Mouse (Mus musculus) cerebral cortex, adult 2 months (tissue): ENCODE results near the gene 1700013G24Rik.

ENCODE experiments used
- WGBS: fragments of 180-500 bp; shearing (Covaris S2); methylation state at CpG from one replicate; pipeline ENCODE4 v1.1.7; 2018; 5-methylcytosine and 5-hydroxymethylcytosine counted together

The 1700013G24Rik gene

DNA sequence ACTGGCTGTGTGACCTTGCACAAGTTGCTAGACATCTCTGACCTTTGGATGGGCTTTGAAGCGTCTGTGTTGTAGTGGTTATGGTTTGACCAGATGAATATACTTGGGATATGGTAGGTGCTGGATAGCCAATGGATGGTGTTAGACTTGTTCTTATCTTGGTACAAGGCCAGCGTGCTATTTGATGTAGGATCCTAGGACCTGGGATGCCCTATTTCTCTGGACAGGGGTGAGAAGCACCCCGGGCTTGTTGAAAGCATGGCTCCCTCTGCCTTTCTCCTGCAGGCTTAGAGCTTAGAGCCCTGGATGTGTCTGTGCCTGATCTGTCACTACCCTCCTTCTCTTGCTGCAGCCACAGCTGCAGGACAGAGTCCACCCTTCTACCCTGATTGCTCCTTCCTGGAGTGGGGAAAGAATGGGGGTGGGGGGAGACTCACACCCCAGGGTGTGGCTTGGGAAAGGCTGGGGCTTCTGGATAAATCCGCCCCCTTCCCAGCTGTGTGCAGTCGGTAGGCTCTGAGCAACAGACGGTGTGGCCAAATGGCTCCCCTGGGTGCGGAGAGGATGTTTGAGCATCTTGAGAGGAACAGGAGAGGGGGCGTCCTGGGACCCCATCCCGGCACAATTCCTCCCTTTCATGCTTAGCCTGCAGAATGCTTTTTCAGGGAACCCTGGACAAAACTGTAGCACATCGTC lies 23.1 kb downstream of the 1700013G24Rik start:
- WGBS = 35% methylated on average over 10 of the region's 10 CpGs

DNA sequence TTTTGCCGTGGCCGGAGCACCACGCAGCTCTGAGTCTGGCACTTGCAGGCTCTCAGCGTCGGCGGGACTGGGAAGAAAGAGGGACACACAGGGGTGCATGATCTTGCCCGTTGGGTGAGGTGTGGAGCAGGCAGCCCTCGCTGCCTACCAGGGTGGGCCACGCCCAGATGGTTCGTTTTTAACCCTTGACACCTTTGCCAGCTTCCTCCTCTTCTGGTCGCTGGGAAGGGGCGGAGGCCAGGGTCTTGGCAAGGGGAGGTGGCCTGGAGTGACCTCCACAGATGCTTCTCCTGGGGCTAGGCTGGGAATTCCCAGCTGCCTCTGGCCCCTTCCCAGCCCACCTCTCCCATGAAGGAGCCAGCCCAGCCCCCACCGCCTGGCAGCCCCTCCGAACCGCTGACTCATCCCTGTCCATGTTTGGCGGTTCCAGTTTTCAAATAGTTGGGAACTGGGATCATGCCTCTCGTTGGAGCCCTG lies 23.7 kb downstream of the 1700013G24Rik start:
- 25% methylated on average over 17 of the region's 17 CpGs for WGBS

DNA sequence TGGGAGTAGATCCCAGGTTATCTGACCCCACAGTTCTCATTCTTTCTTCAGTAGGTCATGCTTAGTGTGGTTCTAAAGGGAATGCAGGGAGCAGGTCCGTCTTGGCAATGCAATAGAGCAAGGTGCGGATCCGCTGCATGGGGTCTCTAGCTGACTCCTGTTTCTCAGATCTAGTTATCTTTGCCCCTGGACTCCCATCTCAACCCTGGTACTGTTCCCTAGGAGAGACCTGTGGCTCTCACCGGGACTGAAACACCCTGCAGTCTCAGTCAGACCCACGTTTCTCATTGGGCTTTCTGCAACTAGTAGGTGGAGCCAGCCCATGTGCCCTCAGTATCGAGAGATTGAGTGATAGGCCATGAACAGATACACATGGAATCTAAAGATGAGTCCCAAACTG lies 24.5 kb downstream of the 1700013G24Rik start:
- WGBS = 81% methylated on average over 6 of the region's 6 CpGs

DNA sequence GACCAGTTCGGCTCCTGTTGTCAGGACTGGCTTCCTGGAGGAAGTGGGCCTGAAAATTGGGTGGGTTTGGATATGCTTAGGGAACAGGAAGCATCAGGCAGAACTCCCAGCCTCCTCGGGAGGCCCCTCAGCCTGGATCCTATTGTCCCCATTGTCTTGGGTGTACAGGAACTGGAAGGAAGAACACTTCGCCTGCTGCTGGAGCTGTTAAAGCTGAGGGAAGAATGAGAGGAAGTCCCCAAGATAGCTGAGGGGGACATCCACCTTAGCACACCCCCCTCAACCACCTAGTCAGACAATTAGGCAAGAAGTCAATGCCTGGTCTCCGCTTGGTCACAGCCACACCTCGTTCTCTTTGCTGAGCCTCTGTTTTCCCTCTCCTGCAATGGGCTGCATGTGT lies 25.2 kb downstream of the 1700013G24Rik start:
- 74% methylated on average over 5 of the region's 5 CpGs for WGBS

DNA sequence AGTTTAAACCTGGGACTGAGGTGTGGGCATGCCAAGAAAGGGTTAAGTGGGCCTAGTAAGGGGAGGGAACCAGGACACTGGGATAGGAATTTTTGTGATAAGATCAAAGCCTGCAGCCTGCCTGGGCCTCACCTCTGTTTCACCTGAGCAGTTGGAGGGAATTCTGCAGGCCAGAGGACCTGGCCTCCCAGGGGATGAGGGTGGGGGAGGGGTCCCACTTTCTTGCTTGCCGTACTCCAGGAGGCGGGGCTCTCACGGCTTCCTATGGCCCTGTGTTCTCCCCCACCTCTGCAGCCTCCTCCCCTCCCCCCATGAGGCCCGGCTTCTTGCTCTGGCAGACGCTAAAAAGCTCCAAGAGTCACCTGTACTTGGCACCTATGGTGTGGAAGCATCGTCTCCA lies 26.7 kb downstream of the 1700013G24Rik start:
- 56% methylated on average over 6 of the region's 6 CpGs for WGBS

DNA sequence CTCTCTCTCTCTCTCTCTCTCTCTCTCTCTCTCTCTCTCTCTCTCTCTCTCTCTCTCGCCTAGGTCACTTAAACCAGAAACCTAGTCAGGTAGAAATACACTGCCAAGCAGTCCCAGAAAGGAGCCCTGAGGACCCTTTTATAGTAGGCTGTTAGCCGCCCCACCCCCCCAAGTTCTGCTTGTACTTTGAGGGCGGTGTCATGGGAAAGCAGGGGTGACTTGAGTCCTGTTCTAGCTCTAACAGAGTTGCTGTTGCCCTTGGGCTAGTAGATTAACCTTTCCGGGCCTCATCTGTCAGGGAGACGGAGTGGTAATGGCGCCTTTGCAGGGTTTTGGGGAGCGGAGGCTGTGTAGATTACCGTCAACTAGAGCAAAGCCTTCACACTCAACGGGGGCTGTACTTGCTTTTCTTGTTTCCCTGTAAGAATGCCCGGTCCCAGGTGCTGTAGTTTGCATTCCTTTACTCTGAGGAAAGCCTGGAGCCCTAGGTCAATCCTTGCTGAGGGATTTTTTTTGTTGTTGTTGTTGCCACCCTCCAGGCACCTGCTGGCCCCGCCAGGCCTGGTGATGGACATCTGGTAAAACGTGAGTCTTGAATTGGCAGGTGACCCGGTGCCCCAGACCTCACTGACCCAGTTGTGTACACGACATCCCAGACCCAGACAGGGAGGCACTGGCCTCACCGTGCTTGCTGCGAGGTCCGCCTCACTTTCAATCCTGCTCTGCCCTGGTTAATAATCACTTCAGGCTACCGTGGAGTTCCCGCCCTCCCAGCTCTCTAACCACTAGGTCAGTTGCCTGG lies 27.3 kb downstream of the 1700013G24Rik start:
- 74% methylated on average over 19 of the region's 19 CpGs for WGBS

DNA sequence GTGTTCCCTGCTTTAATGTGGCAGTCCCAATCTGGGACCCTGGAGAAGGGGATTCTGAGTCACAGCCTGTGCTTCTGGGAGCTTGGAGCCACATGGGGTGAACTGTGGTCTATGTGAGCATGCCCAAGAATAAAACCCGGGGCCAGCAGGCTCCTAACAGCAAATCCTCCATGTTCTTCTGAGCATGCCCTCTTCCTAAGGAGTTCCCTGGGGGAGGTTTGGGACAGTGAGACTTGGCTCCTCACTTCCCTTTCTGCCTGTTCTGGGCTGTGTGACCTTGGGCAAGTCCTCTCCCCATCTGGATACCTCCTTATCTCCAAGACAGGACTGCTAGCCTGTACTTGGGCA lies 27.9 kb downstream of the 1700013G24Rik start:
- WGBS = 36% methylated on average over 1 of the region's 1 CpGs

DNA sequence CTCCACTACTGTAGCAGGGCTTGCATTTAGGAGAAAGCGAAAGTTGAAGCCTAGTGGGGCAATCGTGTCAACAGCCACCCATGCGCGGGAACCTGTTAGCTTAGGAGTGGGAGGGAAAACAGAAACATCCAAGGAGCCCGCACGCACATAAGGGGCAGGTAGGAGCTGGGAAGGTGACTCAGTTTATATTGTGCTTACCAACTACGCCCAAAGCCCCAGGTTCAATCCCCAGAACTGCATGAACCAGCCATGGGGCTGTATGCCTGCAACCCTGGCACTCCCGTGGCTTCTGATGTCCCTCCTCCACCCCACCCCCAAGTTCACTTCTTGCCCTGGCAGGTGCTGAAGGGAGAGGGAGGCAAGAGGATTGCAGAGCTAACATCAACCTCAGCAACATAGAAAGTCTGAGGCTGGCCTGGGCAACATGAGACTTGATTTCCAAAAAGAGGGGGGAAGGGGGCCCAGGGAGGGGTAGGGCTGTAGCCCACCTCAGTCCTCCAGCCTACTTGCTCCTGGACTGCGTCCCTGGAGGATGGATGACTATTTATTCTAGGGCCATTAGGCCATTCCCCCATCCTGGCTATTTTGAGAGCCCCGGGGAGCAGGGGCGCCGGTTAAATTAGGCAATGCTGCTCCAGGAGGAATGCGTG lies 28.4 kb downstream of the 1700013G24Rik start:
- WGBS = 85% methylated on average over 13 of the region's 13 CpGs

DNA sequence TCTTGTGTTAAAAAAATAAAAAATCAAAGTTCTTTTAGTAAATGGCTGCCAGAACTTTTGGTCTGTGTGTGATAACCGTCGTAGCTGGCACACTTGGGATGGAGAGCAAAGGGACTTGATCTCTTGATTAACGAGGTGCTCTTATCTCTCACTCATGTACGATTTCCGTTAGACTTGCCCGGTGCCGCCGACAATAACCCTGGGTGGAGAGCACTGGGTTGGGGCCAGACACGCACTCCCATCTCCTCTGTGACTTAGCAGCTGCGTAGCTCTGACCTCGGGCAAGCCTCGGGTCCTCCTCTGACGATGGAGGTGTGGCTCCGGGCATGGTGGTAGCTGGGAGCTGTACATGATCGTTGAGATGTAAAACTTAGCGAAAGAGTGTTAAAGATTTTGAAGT lies 30.8 kb downstream of the 1700013G24Rik start:
- WGBS = 73% methylated on average over 16 of the region's 16 CpGs

DNA sequence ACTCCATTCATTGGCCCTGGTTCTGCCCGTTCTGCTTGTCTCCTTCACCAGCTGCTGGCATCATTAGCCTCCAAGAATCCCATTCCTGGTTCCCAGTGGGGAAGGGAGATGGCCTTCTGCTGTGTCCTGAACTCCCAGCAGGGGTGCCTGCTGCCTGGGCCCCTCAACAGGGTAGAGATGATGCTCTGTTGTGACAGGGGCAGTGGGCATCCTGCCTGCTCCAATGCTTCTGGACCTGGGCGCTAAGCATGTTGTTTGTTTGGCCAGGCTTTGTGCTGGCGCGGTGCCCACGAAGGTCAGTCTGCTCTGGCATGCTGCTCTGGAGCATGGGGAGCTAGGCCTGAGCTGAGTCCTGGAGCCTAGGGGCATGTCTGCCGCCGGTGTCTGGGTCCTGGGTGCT lies 31.5 kb downstream of the 1700013G24Rik start:
- 59% methylated on average over 7 of the region's 7 CpGs for WGBS

DNA sequence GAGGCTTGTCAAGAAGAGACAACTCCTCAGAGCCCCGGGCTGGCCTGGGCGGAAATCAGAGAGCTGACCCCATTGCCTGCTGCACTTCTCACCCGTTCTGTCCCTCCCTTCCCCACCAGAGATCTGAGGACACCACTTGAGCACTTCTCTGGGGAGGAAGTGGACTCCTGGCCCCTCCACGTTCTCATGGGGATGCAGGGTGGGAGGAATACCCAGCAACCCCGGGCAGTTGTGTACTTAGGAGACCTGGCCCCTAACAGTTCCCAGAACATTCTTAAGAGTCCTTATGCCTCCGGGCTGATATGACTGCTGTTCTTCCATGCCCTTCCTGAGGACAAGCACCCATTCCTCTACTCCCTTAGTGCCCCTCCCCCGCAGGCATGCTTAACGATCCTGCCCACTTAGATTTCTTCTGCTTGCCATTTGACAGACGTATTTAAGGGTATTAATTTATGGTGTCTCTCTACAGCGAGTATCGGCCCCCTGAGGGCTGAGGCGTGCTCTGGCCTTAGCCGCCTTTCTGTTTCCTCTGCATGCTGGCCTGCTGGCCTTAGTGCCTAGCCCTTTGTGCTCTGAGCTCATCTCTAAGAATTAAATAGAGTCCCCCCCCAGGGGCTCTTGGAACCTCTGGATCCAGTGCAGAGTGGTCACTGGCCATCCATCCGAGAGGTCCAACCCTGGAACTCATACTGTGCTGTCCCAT lies 32.3 kb downstream of the 1700013G24Rik start:
- 76% methylated on average over 14 of the region's 14 CpGs for WGBS

DNA sequence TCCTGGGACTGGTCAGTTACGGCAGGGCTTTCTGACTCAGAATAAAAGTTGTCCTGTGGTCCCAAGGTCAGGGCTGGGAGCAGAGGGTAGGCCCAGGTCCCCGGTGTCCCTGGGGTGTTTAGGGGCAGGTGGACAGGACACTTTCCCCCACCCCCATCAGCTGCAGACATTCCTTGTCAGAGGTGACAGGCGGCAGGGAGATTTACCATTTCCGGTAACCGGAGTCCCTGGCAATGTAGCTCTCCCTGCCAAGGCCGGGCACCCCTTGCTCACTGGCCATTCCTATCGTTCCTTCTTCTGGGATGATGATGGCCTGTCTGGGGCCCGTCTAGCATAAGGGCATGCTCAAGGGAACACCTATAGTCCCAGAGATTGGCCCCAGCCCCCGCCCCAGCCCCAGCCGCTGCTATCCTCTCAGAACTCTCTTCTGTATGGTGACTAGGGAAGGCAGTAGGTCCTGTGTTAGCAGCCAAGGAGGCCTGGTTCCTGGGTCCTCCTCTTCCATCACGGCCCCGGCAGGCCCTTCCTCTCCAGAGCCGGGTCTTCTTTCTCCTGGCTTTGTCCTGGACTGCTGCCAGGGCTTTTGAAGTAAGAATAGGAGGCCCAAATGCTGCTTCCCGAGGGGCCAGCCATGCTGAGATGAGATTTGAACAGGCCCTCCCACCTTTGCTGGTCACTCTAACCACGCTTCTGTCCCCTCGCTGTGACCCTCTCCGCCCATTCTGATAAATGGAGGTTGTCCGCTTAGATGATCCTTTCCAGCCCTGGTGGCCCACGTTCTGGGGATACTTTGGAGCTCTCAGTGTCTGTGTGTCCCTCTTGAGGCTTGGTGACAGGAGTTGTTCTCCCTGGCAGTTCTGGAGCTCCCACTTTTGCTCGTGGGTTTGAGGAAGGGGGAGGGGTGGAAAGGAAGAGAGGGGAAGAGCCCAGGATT lies 33.3 kb downstream of the 1700013G24Rik start:
- 68% methylated on average over 20 of the region's 20 CpGs for whole genome bisulfite sequencing

DNA sequence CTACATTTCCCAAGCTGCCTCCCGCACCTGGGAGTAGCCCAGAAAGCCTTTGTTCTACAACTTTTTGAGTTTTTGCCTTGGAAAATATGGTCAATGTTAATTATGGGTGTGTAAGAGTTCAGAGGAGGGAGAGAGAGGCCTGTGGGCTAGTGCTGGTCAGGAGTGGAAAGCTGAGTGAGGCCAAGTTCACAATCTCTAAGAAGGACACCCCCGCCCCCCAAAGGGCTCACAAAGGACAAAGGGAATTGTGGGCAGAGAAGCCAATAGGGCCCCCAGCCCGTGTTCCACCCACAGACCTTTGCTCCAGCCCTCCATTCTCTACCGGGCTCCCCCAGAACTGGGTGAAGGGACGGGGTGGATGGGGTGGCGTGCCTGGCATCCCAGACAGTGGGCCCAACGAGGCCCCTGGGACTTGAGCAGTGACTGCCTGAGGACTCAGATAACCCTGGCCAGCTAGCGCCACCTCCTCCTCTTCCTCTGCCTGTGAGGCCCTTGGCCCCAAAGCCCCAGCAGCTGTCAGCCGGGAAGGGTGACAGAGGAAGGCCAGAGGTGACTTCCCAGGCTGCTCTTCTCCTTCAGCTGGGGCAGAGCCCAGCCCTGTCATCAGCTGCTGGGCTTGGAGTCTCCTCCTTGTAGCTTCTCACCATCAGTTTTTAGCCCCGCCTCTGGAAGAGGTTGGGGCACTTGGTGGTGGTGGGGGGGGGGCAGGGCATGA lies 34.4 kb downstream of the 1700013G24Rik start:
- WGBS = 64% methylated on average over 10 of the region's 10 CpGs

DNA sequence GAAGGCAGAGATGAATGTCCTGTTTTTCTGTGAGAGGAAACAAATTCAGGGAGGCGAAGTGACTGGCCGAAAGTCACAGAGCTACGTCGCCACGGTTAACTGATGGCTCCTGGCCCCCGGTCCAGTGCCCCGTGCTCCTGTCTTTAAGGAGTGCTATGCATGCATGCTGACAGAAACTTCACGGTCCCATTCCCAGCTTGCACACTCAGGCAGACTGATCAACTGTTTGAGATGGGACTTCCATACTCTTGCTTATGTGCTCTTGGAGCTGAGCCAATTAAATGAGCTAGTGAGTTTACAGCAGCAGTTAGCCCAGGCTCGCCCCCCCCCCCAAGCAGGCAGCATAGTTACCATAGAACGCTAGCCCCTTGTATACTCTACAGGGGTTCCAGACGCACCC lies 35.0 kb downstream of the 1700013G24Rik start:
- 66% methylated on average over 11 of the region's 11 CpGs for WGBS

DNA sequence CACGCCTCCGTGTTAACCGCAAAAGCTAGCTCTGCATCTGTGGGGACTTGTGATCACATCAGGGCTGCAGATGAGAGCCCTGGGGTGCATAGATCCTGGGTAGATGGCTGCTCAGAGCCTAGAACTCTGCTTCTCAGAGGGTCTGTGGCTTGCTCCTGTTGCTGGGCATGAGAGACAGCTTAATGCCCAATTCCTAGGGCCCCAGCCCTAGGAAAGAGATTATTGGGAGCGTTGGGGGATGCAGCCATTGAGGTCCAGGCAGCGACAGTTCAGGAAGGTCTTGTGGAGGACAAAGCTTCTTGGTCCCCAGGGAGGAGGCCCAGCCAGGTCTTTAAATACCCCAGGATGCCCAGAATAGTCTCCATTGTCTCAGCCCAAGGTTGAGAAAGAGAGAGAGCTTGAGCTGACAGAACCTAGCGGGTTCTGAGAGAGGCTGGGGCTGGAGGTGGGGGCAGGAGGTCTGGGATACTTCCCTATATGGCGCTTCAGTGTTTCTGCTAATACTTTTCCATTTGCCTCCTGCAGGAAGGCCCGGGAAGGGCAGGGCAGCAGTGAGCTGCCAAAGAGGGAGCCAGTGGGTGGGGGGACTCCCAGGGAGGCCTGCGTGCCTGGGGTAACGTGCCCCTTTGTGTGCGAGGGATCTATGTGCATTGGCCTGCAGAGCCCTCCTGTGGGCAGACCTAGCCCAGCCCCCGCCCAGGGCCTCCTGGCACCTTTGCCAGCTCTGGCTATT lies 35.7 kb downstream of the 1700013G24Rik start:
- WGBS = 50% methylated on average over 12 of the region's 12 CpGs

DNA sequence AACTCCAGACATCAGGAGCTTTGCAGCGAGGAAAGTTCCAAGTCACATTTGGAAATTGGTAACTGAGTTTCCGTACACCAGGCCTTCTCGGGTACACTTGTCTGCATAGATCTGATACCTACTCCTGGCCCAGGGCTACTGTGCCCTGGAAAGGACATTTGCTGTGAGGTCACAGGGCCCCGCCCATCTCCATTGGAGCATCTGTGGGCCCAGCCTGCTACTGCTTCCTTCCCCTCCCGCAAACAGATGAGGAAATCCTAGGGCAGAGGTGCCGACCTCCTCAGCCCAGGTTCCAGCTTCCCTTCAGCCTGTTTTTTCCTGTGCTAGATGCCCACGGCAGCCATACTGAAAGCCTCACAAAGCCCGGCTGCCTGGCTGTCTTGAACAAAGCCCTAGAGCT lies 36.9 kb downstream of the 1700013G24Rik start:
- 73% methylated on average over 8 of the region's 8 CpGs for WGBS

DNA sequence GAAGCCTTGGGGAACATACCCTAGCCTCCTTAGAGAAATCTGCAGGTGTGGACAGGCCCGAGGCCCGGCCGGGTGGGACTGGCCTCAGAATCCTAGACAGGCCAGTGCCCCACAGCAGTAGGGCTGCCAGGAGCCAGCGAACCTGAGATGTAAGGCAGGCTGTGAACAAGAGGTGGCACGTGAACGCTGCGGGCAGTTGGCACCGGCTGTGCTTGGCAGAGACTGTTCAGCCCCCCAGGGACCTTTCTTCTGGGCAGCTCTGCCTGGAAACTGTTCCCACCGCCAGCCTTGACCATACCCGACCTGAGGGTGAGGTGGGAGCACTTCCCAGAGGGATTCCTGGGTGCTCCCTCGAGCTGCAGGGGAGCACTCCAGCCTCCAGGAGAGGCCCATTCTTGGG lies 39.5 kb downstream of the 1700013G24Rik start:
- WGBS = 71% methylated on average over 11 of the region's 11 CpGs

DNA sequence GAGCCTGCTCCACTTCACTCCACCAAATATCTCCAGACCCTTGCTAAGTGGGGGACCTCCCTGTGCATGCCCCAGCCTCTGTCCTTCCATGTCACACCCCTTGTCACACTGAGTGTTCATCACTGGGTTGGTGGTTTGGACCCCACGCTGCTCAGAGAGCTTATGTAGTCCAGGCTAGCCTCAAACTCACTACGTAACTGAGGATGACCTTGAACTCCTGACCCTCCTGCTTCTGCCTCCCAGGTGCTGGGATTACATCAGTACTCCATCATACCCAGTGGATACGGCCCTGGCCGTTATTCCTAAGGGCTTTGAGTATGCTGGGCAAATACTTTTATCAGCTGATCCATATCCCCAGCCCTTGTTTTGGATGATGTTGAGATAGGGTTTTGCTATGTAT lies 40.1 kb downstream of the 1700013G24Rik start:
- WGBS = 93% methylated on average over 4 of the region's 4 CpGs

DNA sequence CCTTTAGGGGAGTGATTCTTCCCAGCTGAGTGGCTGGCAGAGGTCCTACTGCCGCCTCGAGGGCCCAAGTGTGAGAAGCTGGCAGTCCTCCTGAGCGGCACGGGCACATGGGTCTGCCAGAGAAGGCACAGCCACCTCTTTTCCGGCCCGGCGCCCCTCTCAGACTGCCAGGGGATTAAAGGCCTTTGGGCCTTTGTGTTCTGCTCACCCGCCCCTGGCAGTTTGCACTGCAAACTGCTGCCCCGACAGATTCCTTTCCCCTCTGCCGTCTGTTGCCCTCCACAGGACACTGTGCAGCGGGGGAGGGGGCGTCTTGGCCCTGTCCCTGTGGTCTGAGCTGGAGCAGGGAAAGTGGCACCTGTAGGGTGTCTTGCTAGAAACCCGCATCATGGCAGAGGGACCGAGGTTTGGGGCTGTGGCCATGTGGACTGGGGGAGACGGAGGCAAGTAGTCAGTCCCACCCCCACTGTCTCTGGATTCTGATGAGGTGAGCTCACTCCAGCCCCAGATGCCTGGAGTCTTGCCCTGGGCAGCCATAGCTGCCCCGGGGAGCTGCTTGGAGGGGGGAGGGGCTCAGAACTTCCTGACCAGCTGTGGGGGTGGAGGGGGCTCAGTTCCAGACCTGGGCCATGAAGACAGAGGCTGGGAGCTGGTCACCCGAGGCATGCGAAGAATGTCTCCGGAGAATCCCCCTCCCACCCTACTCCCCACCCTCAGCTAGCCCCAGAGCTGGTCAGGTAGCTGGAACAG lies 41.8 kb downstream of the 1700013G24Rik start:
- 47% methylated on average over 19 of the region's 19 CpGs for WGBS
